Mouse (Mus musculus): ENCODE measurements at regions not wholly inside any gene's neighbourhood (a gene's known extent, or its start where the extent isn't known, plus 50 kb on each side); places are given as distances from the start of the nearest gene placed in this dataset.
"Not testable (repeated sequence)": the region's sequence is repeated elsewhere in the genome, so short reads cannot be mapped to it uniquely, and the experiment has no call there.

- no peak for DNase-seq
These were observed 55.6 kb upstream of the Zfp366 start for GRCm38 (mm10) chr13:99128979-99129378.

- DNase-seq = no peak
These were observed 56.3 kb upstream of the Zfp366 start for GRCm38 (mm10) chr13:99128284-99128691.

- DNase-seq = no peak
These were observed 56.9 kb upstream of the Zfp366 start for GRCm38 (mm10) chr13:99127716-99128115.

- not testable (repeated sequence) for DNase-seq
These were observed 57.7 kb upstream of the Zfp366 start for GRCm38 (mm10) chr13:99126971-99127370.

- DNase-seq = no peak
These were observed 58.1 kb upstream of the Zfp366 start for GRCm38 (mm10) chr13:99126538-99126937.

- DNase-seq = no peak
These were observed 58.7 kb upstream of the Zfp366 start for GRCm38 (mm10) chr13:99125946-99126345.

- peak; percentile 5 for DNase-seq
These were observed 59.6 kb upstream of the Zfp366 start for GRCm38 (mm10) chr13:99124894-99125570.

- no peak for DNase-seq
These were observed 60.5 kb upstream of the Zfp366 start for GRCm38 (mm10) chr13:99124141-99124540.

GRCm38 (mm10) chr13:99123476-99124140 is 61.0 kb upstream of the Zfp366 start:
- no peak for DNase-seq

- not testable (repeated sequence) for DNase-seq
These were observed 62.1 kb upstream of the Zfp366 start for GRCm38 (mm10) chr13:99122539-99122938.

GRCm38 (mm10) chr13:99121096-99121495 is 63.5 kb upstream of the Zfp366 start:
- DNase-seq = no peak

- no peak for DNase-seq
These were observed 64.7 kb upstream of the Zfp366 start for GRCm38 (mm10) chr13:99119941-99120340.

GRCm38 (mm10) chr13:99118901-99119300 is 65.7 kb upstream of the Zfp366 start:
- DNase-seq = no peak

GRCm38 (mm10) chr13:99115541-99115940 is 69.1 kb upstream of the Zfp366 start:
- no peak for DNase-seq

- no peak for DNase-seq
These were observed 70.1 kb upstream of the Zfp366 start for GRCm38 (mm10) chr13:99114565-99114964.

GRCm38 (mm10) chr13:99111736-99112386 is 72.8 kb upstream of the Zfp366 start:
- no peak for DNase-seq

- DNase-seq = no peak
These were observed 76.6 kb upstream of the Zfp366 start for GRCm38 (mm10) chr13:99107983-99108382.

GRCm38 (mm10) chr13:99102089-99102681 is 82.4 kb upstream of the Zfp366 start:
- DNase-seq = no peak

- peak; percentile 20 for DNase-seq
These were observed 83.9 kb upstream of the Zfp366 start for GRCm38 (mm10) chr13:99100430-99101409.

- DNase-seq = no peak
These were observed 84.7 kb upstream of the Zfp366 start for GRCm38 (mm10) chr13:99099794-99100429.

GRCm38 (mm10) chr13:99099226-99099625 is 85.4 kb upstream of the Zfp366 start:
- no peak for DNase-seq

All from cerebellum, adult 11-12 months (tissue).